Comparison of ENCODE assay signal across 27 mouse cellular contexts in genomic region chr16:97623166-97623565, GRCm38 (mm10). TPM values are rescaled to one million over a fixed set of nuclear protein-coding genes. Genes with fewer than 3 reads are reported as not detected.
"Had no signal": no experiment of that assay in that cellular context is flagged by ENCODE, and none has a peak within 500 bp of the region (broad histone marks: within the 10 kb centered on the region; RNA-seq: fewer than 3 reads in every experiment).

No protein-coding gene starts in this region.

- H3K9ac ChIP-seq: embryonic facial prominence, embryonic 12.5 days; embryonic facial prominence, embryonic 13.5 days; embryonic facial prominence, embryonic 15.5 days; forebrain, embryonic 13.5 days; forebrain, embryonic 15.5 days; forebrain, postnatal 0 days had no signal

- H3K36me3 ChIP-seq: embryonic facial prominence, embryonic 10.5 days; embryonic facial prominence, embryonic 12.5 days; embryonic facial prominence, embryonic 13.5 days; embryonic facial prominence, embryonic 15.5 days; forebrain, embryonic 10.5 days; forebrain, embryonic 15.5 days; heart, embryonic 10.5 days had no signal

- H3K4me1 ChIP-seq: embryonic facial prominence, embryonic 10.5 days; embryonic facial prominence, embryonic 12.5 days; embryonic facial prominence, embryonic 13.5 days; embryonic facial prominence, embryonic 15.5 days; forebrain, embryonic 13.5 days; forebrain, embryonic 15.5 days had no signal

- H3K9me3 ChIP-seq: embryonic facial prominence, embryonic 10.5 days; embryonic facial prominence, embryonic 12.5 days; embryonic facial prominence, embryonic 13.5 days; embryonic facial prominence, embryonic 15.5 days; forebrain, embryonic 10.5 days; forebrain, embryonic 13.5 days; forebrain, embryonic 15.5 days; heart, embryonic 10.5 days had no signal

- DNase-seq: cerebellum, adult 9-10 months; cerebellum, adult 9-11 months; cerebellum, postnatal 10 days; cerebellum, postnatal 14 days; cerebellum, postnatal 25 days; cerebellum, postnatal 36 days; embryo, embryonic 11 days; forebrain, postnatal 0 days; gastrocnemius, adult 2 months; gastrocnemius, postnatal 10 days; gastrocnemius, postnatal 14 days; gastrocnemius, postnatal 25 days; gastrocnemius, postnatal 36 days; heart, adult 11 months; heart, adult 18-20 months; heart, adult 2 months had no signal

- H3K4me2 ChIP-seq: embryonic facial prominence, embryonic 12.5 days; embryonic facial prominence, embryonic 13.5 days; embryonic facial prominence, embryonic 15.5 days; forebrain, embryonic 13.5 days; forebrain, embryonic 15.5 days; heart, embryonic 11.5 days had no signal

- H3K4me3 ChIP-seq: embryonic facial prominence, embryonic 10.5 days; embryonic facial prominence, embryonic 12.5 days; embryonic facial prominence, embryonic 13.5 days; embryonic facial prominence, embryonic 15.5 days; erythroblast, embryonic 14.5 days; forebrain, embryonic 10.5 days; forebrain, embryonic 13.5 days; forebrain, embryonic 15.5 days; gastrocnemius, adult 2 months; heart, adult 2 months; heart, embryonic 10.5 days had no signal

- ATAC-seq: forebrain, embryonic 13.5 days; forebrain, embryonic 15.5 days; forebrain, embryonic 16.5 days; forebrain, postnatal 0 days had no signal

- H3K27ac ChIP-seq: embryonic facial prominence, embryonic 10.5 days; embryonic facial prominence, embryonic 12.5 days; embryonic facial prominence, embryonic 13.5 days; embryonic facial prominence, embryonic 15.5 days; forebrain, embryonic 10.5 days; forebrain, embryonic 13.5 days; forebrain, embryonic 15.5 days; gastrocnemius, adult 2 months; heart, adult 2 months; heart, embryonic 10.5 days had no signal

- H3K27me3 ChIP-seq: embryonic facial prominence, embryonic 12.5 days; embryonic facial prominence, embryonic 13.5 days; embryonic facial prominence, embryonic 15.5 days; forebrain, embryonic 13.5 days; forebrain, embryonic 15.5 days had no signal

RNA-seq across cellular contexts. Expression of gene Tmprss2, which starts 12.2 kb away (rescaled TPM):
- polyA plus RNA-seq: forebrain, embryonic 13.5 days; forebrain, embryonic 15.5 days had no signal
